Mouse (Mus musculus) midbrain, embryonic 10.5 days (tissue): ENCODE data around the gene Pafah2. TPM values are rescaled to one million over a fixed set of nuclear protein-coding genes. Genes with fewer than 3 reads are reported as not detected.

ENCODE experiments used
- DNase-seq: peaks from one replicate; pipeline ENCODE4 v3.0.0-alpha.2; 2017; ENCODE audit warnings: low spot score
- H3K27ac ChIP-seq: fragments of 300-500 bp; sonication (generic); replicated peaks from 2 replicates; pipeline ENCODE4 v1.5.1; 2016; ENCODE audit warnings: mild to moderate bottlenecking
- H3K27me3 ChIP-seq: fragments of 300-500 bp; sonication (generic); 2 replicates; pipeline ENCODE4 v1.6.1; 2016; ENCODE audit warnings: low read depth, mild to moderate bottlenecking; ENCODE audit not compliant: poor library complexity, severe bottlenecking
- H3K36me3 ChIP-seq: fragments of 300-500 bp; sonication (generic); 2 replicates; pipeline ENCODE4 v1.6.1; 2016; ENCODE audit warnings: mild to moderate bottlenecking, moderate library complexity
- H3K4me1 ChIP-seq: fragments of 300-500 bp; sonication (generic); 2 replicates; pipeline ENCODE4 v1.6.1; 2016
- H3K4me3 ChIP-seq: fragments of 300-500 bp; sonication (generic); 2 replicates; pipeline ENCODE4 v1.5.1; 2016; ENCODE audit warnings: mild to moderate bottlenecking, moderate library complexity
- H3K9me3 ChIP-seq: fragments of 300-500 bp; sonication (generic); replicated peaks from 2 replicates; pipeline ENCODE4 v1.6.1; 2016; ENCODE audit warnings: mild to moderate bottlenecking
- WGBS: fragments of 180-500 bp; shearing (Covaris S2); methylation state at CpG from one replicate; pipeline ENCODE4 v1.1.7; 2016; 5-methylcytosine and 5-hydroxymethylcytosine counted together
- polyA plus RNA-seq: library from polyadenylated mRNA; unstranded; fragments of >200 nt; fragmentation: Nextera tagmentation; extraction: Ambion mirVana; gene quantifications from 2 replicates; pipeline ENCODE4 v1.2.1, GENCODE M21; 2016

Gene Pafah2
- polyA plus RNA-seq, 1 experiment from 2014 or later: 7.2 TPM

GRCm38 (mm10) chr4:134402571-134403262, 6.6 kb downstream of the Pafah2 start:
- 86% methylated on average over 16 of the region's 16 CpGs for WGBS
- Histone ChIP-seq H3K4me3 (no peak overlapping the region), H3K27me3 (peaks cover 6% of the 10 kb centered on the region; the same call in 1 of the 2 replicates), H3K4me1 (peaks cover 41% of the 10 kb centered on the region), H3K27ac (no peak overlapping the region), H3K9me3 (no peaks in the 10 kb centered on the region), H3K36me3 (no peaks in the 10 kb centered on the region)
- no peak for DNase-seq

- Histone ChIP-seq H3K27me3 (peaks cover 6% of the 10 kb centered on the region; the same call in 1 of the 2 replicates), H3K4me3 (no peak overlapping the region; the same call in 1 of the 2 replicates), H3K27ac (no peak overlapping the region), H3K9me3 (no peaks in the 10 kb centered on the region), H3K36me3 (no peaks in the 10 kb centered on the region), H3K4me1 (peaks cover 44% of the 10 kb centered on the region)
- DNase-seq: no peak
- 67% methylated on average over 7 of the region's 7 CpGs for WGBS
Measured at GRCm38 (mm10) chr4:134403721-134404120, 7.6 kb downstream of the Pafah2 start.

GRCm38 (mm10) chr4:134409286-134409685, 13.2 kb downstream of the Pafah2 start:
- WGBS: 68% methylated on average over 5 of the region's 5 CpGs
- no peaks in the 10 kb centered on the region for H3K27me3 ChIP-seq
- peaks cover 13% of the 10 kb centered on the region for H3K36me3 ChIP-seq
- H3K9me3 ChIP-seq: peaks cover 9% of the 10 kb centered on the region
- no peak for DNase-seq
- H3K4me1 ChIP-seq: peaks cover 5% of the 10 kb centered on the region
- no peak overlapping the region for H3K27ac ChIP-seq
- H3K4me3 ChIP-seq: no peak overlapping the region

GRCm38 (mm10) chr4:134416177-134416576, 20.1 kb downstream of the Pafah2 start:
- no peak for DNase-seq
- Histone ChIP-seq H3K27me3 (no peaks in the 10 kb centered on the region), H3K9me3 (no peaks in the 10 kb centered on the region), H3K4me3 (no peak overlapping the region), H3K4me1 (peaks cover 2% of the 10 kb centered on the region; the same call in 1 of the 2 replicates), H3K27ac (no peak overlapping the region), H3K36me3 (peaks cover 23% of the 10 kb centered on the region)
- 88% methylated on average over 17 of the region's 17 CpGs for WGBS

GRCm38 (mm10) chr4:134416602-134417001, 20.5 kb downstream of the Pafah2 start:
- Histone ChIP-seq H3K4me1 (peaks cover 2% of the 10 kb centered on the region; the same call in 1 of the 2 replicates), H3K4me3 (no peak overlapping the region), H3K36me3 (peaks cover 22% of the 10 kb centered on the region), H3K27me3 (no peaks in the 10 kb centered on the region), H3K9me3 (no peaks in the 10 kb centered on the region), H3K27ac (0 out of 2 replicates have a peak overlapping the region, but pooled peaks have one; percentile 49)
- DNase-seq: no peak
- WGBS: 77% methylated on average over 15 of the region's 15 CpGs

- Histone ChIP-seq H3K27ac (0 out of 2 replicates have a peak overlapping the region, but pooled peaks have one; percentile 49), H3K4me3 (no peak overlapping the region), H3K4me1 (peaks cover 2% of the 10 kb centered on the region; the same call in 1 of the 2 replicates), H3K9me3 (no peaks in the 10 kb centered on the region), H3K36me3 (peaks cover 21% of the 10 kb centered on the region), H3K27me3 (no peaks in the 10 kb centered on the region)
- WGBS: 71% methylated on average over 7 of the region's 7 CpGs
- no peak for DNase-seq
Measured at GRCm38 (mm10) chr4:134417111-134417510, 21.0 kb downstream of the Pafah2 start.

GRCm38 (mm10) chr4:134421971-134422370, 25.9 kb downstream of the Pafah2 start:
- H3K9me3 ChIP-seq: no peaks in the 10 kb centered on the region
- no peak overlapping the region for H3K4me3 ChIP-seq
- H3K27ac ChIP-seq: no peak overlapping the region
- H3K36me3 ChIP-seq: peaks cover 18% of the 10 kb centered on the region; the same call in 1 of the 2 replicates
- H3K4me1 ChIP-seq: no peaks in the 10 kb centered on the region
- no peaks in the 10 kb centered on the region for H3K27me3 ChIP-seq
- DNase-seq: no peak
- 70% methylated on average over 11 of the region's 11 CpGs for WGBS

- 0 out of 2 replicates have a peak overlapping the region, but pooled peaks have one; percentile 23 for H3K27ac ChIP-seq
- no peak for DNase-seq
- H3K9me3 ChIP-seq: no peaks in the 10 kb centered on the region
- 0 out of 2 replicates have a peak, but pooled peaks cover 9% of the 10 kb centered on the region for H3K36me3 ChIP-seq
- WGBS: 87% methylated on average over 7 of the region's 7 CpGs
- H3K27me3 ChIP-seq: no peaks in the 10 kb centered on the region
- H3K4me1 ChIP-seq: no peaks in the 10 kb centered on the region
- H3K4me3 ChIP-seq: no peak overlapping the region
Measured at GRCm38 (mm10) chr4:134423949-134424348, 27.8 kb downstream of the Pafah2 start.

GRCm38 (mm10) chr4:134425088-134425487, 29.0 kb downstream of the Pafah2 start:
- Histone ChIP-seq H3K4me1 (peaks cover 5% of the 10 kb centered on the region), H3K27me3 (no peaks in the 10 kb centered on the region), H3K36me3 (0 out of 2 replicates have a peak, but pooled peaks cover 9% of the 10 kb centered on the region), H3K4me3 (no peak overlapping the region), H3K9me3 (no peaks in the 10 kb centered on the region), H3K27ac (no peak overlapping the region)
- 76% methylated on average over 7 of the region's 7 CpGs for WGBS
- no peak for DNase-seq

- Histone ChIP-seq H3K27me3 (no peaks in the 10 kb centered on the region), H3K9me3 (no peaks in the 10 kb centered on the region), H3K36me3 (no peaks in the 10 kb centered on the region), H3K4me3 (no peak overlapping the region), H3K27ac (peak overlapping the region; percentile 81), H3K4me1 (peaks cover 26% of the 10 kb centered on the region)
- peak; percentile 49 for DNase-seq
- WGBS: 64% methylated on average over 23 of the region's 23 CpGs
Measured at GRCm38 (mm10) chr4:134430381-134431004, 34.4 kb downstream of the Pafah2 start.

GRCm38 (mm10) chr4:134432686-134433360, 36.7 kb downstream of the Pafah2 start:
- Histone ChIP-seq H3K9me3 (no peaks in the 10 kb centered on the region), H3K4me1 (peaks cover 35% of the 10 kb centered on the region), H3K36me3 (no peaks in the 10 kb centered on the region), H3K27me3 (no peaks in the 10 kb centered on the region), H3K4me3 (no peak overlapping the region), H3K27ac (no peak overlapping the region)
- DNase-seq: no peak
- WGBS: 91% methylated on average over 15 of the region's 15 CpGs

- no peak overlapping the region for H3K27ac ChIP-seq
- DNase-seq: no peak
- H3K4me3 ChIP-seq: no peak overlapping the region
- 70% methylated on average over 7 of the region's 7 CpGs for WGBS
- no peaks in the 10 kb centered on the region for H3K9me3 ChIP-seq
- H3K27me3 ChIP-seq: no peaks in the 10 kb centered on the region
- H3K36me3 ChIP-seq: no peaks in the 10 kb centered on the region
- peaks cover 19% of the 10 kb centered on the region for H3K4me1 ChIP-seq
Measured at GRCm38 (mm10) chr4:134436185-134436584, 40.1 kb downstream of the Pafah2 start.
